Mouse (Mus musculus) midbrain, embryonic 16.5 days (tissue): ENCODE measurements around the gene Cyp4a31. TPM values are rescaled to one million over a fixed set of nuclear protein-coding genes. Genes with fewer than 3 reads are reported as not detected.
"Not testable (repeated sequence)": the region's sequence is repeated elsewhere in the genome, so short reads cannot be mapped to it uniquely, and the experiment has no call there.

Experiments used
- ATAC-seq: fragments of 200-750 bp; cut with Nextera tagmentation; 2 replicates; pipeline ENCODE4 v1.8.0; 2017; ENCODE audit warnings: moderate TSS enrichment
- H3K27ac ChIP-seq: fragments of 300-500 bp; sonication (generic); 2 replicates; pipeline ENCODE4 v1.5.1; 2014; ENCODE audit warnings: mild to moderate bottlenecking, low read length, mixed read lengths
- H3K27me3 ChIP-seq: fragments of 300-500 bp; sonication (generic); 2 replicates; pipeline ENCODE4 v1.6.1; 2014; ENCODE audit warnings: low read depth, low read length, mixed read lengths; ENCODE audit not compliant: control insufficient read depth, insufficient read depth
- H3K36me3 ChIP-seq: fragments of 300-500 bp; sonication (generic); 2 replicates; pipeline ENCODE4 v1.6.1; 2014; ENCODE audit warnings: mild to moderate bottlenecking, low read length, moderate library complexity, mixed read lengths; ENCODE audit not compliant: control insufficient read depth, insufficient read depth
- H3K4me1 ChIP-seq: fragments of 300-500 bp; sonication (generic); 2 replicates; pipeline ENCODE4 v1.6.1; 2014; ENCODE audit warnings: mild to moderate bottlenecking, low read length, mixed read lengths; ENCODE audit not compliant: control insufficient read depth, insufficient read depth
- H3K4me2 ChIP-seq: fragments of 300-500 bp; sonication (generic); 2 replicates; pipeline ENCODE4 v1.6.1; 2014; ENCODE audit warnings: mild to moderate bottlenecking, low read length, mixed read lengths
- H3K4me3 ChIP-seq: fragments of 300-500 bp; sonication (generic); 2 replicates; pipeline ENCODE4 v1.5.1; 2014; ENCODE audit warnings: low read depth, mild to moderate bottlenecking, low read length, moderate library complexity, mixed read lengths
- H3K9ac ChIP-seq: fragments of 300-500 bp; sonication (generic); 2 replicates; pipeline ENCODE4 v1.6.1; 2014; ENCODE audit warnings: low read depth, low read length, mixed read lengths
- H3K9me3 ChIP-seq: fragments of 300-500 bp; sonication (generic); replicated peaks from 2 replicates; pipeline ENCODE4 v1.6.1; 2014; ENCODE audit warnings: mild to moderate bottlenecking, low read length, mixed read lengths; ENCODE audit not compliant: control insufficient read depth, poor library complexity, severe bottlenecking
- WGBS: fragments of 180-500 bp; shearing (Covaris S2); extraction: QIAGEN DNeasy Blood & Tissue Kit; methylation state at CpG from one replicate; pipeline ENCODE4 v1.1.7; 2014; 5-methylcytosine and 5-hydroxymethylcytosine counted together
- polyA plus RNA-seq: library from polyadenylated mRNA; unstranded; fragments of >200 nt; fragmentation: Nextera tagmentation; extraction: Ambion mirVana; gene quantifications from 2 replicates; pipeline ENCODE4 v1.2.1, GENCODE M21; 2015

Cyp4a31 gene
- polyA plus RNA-seq, result not detected in 2 replicates

GRCm38 (mm10) chr4:115563401-115563800 is at the start of gene Cyp4a31:
Gene Cyp4a31, plus strand, starts transcription at chr4:115563649.
- 88% methylated on average over 3 of the region's 3 CpGs for WGBS
- H3K4me3 ChIP-seq, result no peak within 1 kb of the TSS
- no peaks in the 10 kb centered on the region for H3K9me3 ChIP-seq
- no peaks in the 10 kb centered on the region for H3K27me3 ChIP-seq
- H3K9ac ChIP-seq, result no peak within 1 kb of the TSS
- no peak for ATAC-seq
- H3K36me3 ChIP-seq, result no peaks in the 10 kb centered on the region
- no peak within 1 kb of the TSS for H3K4me2 ChIP-seq
- no peaks in the 10 kb centered on the region for H3K4me1 ChIP-seq
- H3K27ac ChIP-seq, result no peak within 1 kb of the TSS

- not testable (repeated sequence) for H3K4me1 ChIP-seq, ATAC-seq, H3K4me3 ChIP-seq, H3K27ac ChIP-seq, H3K27me3 ChIP-seq, H3K9ac ChIP-seq, H3K36me3 ChIP-seq, H3K9me3 ChIP-seq, H3K4me2 ChIP-seq
Observed at GRCm38 (mm10) chr4:115513964-115514363, 49.5 kb upstream of the Cyp4a31 start.

GRCm38 (mm10) chr4:115518000-115518399 is 45.4 kb upstream of the Cyp4a31 start, which contains the start of gene Cyp4a10:
Gene Cyp4a10, plus strand, starts transcription at chr4:115518264.
- H3K4me2 ChIP-seq, H3K9ac ChIP-seq, H3K27ac ChIP-seq, H3K27me3 ChIP-seq, H3K4me1 ChIP-seq, ATAC-seq, H3K9me3 ChIP-seq, H3K36me3 ChIP-seq, H3K4me3 ChIP-seq: not testable (repeated sequence)
- WGBS, result 77% methylated on average over 5 of the region's 5 CpGs

- H3K27me3 ChIP-seq, result no peaks in the 10 kb centered on the region
- H3K4me1 ChIP-seq, result no peaks in the 10 kb centered on the region
- H3K9me3 ChIP-seq, result no peaks in the 10 kb centered on the region
- 80% methylated on average over 4 of the region's 4 CpGs for WGBS
- H3K36me3 ChIP-seq, result no peaks in the 10 kb centered on the region
- no peak overlapping the region for H3K9ac ChIP-seq
- no peak for ATAC-seq
- no peak overlapping the region for H3K4me3 ChIP-seq
- H3K4me2 ChIP-seq, result no peak overlapping the region
- H3K27ac ChIP-seq, result no peak overlapping the region
Observed at GRCm38 (mm10) chr4:115519444-115519843, 44.0 kb upstream of the Cyp4a31 start.

- Histone ChIP-seq H3K4me3 (no peak overlapping the region), H3K27ac (no peak overlapping the region), H3K4me1 (no peaks in the 10 kb centered on the region), H3K36me3 (no peaks in the 10 kb centered on the region), H3K4me2 (no peak overlapping the region), H3K9ac (no peak overlapping the region), H3K27me3 (no peaks in the 10 kb centered on the region), H3K9me3 (no peaks in the 10 kb centered on the region)
- no peak for ATAC-seq
- WGBS, result 92% methylated on average over 2 of the region's 2 CpGs
Observed at GRCm38 (mm10) chr4:115521766-115522165, 41.7 kb upstream of the Cyp4a31 start.

- no peak overlapping the region for H3K27ac ChIP-seq
- no peaks in the 10 kb centered on the region for H3K9me3 ChIP-seq
- no peaks in the 10 kb centered on the region for H3K27me3 ChIP-seq
- H3K4me2 ChIP-seq, result no peak overlapping the region
- H3K36me3 ChIP-seq, result no peaks in the 10 kb centered on the region
- ATAC-seq, result no peak
- no peak overlapping the region for H3K9ac ChIP-seq
- H3K4me3 ChIP-seq, result no peak overlapping the region
- 25% methylated on average over 1 of the region's 1 CpGs for WGBS
- H3K4me1 ChIP-seq, result no peaks in the 10 kb centered on the region
Observed at GRCm38 (mm10) chr4:115545101-115545500, 18.3 kb upstream of the Cyp4a31 start.

GRCm38 (mm10) chr4:115546141-115546828 is 17.2 kb upstream of the Cyp4a31 start:
- Histone ChIP-seq H3K9me3 (no peaks in the 10 kb centered on the region), H3K4me1 (no peaks in the 10 kb centered on the region), H3K27ac (no peak overlapping the region), H3K4me2 (no peak overlapping the region), H3K36me3 (no peaks in the 10 kb centered on the region), H3K9ac (no peak overlapping the region), H3K4me3 (no peak overlapping the region), H3K27me3 (no peaks in the 10 kb centered on the region)
- 83% methylated on average over 2 of the region's 2 CpGs for WGBS
- no peak for ATAC-seq

GRCm38 (mm10) chr4:115552726-115553125 is 10.7 kb upstream of the Cyp4a31 start:
- Histone ChIP-seq H3K27ac (no peak overlapping the region), H3K27me3 (no peaks in the 10 kb centered on the region), H3K4me2 (no peak overlapping the region), H3K4me1 (no peaks in the 10 kb centered on the region), H3K4me3 (no peak overlapping the region), H3K36me3 (no peaks in the 10 kb centered on the region), H3K9me3 (no peaks in the 10 kb centered on the region), H3K9ac (no peak overlapping the region)
- ATAC-seq, result no peak
- 86% methylated on average over 3 of the region's 3 CpGs for WGBS

GRCm38 (mm10) chr4:115555513-115555912 is 7.9 kb upstream of the Cyp4a31 start:
- no peaks in the 10 kb centered on the region for H3K36me3 ChIP-seq
- no peaks in the 10 kb centered on the region for H3K27me3 ChIP-seq
- no peak overlapping the region for H3K9ac ChIP-seq
- H3K4me3 ChIP-seq, result no peak overlapping the region
- WGBS, result 63% methylated on average over 2 of the region's 2 CpGs
- H3K27ac ChIP-seq, result no peak overlapping the region
- H3K4me2 ChIP-seq, result no peak overlapping the region
- H3K9me3 ChIP-seq, result no peaks in the 10 kb centered on the region
- H3K4me1 ChIP-seq, result no peaks in the 10 kb centered on the region
- ATAC-seq, result no peak
